ENCODE assay signal across 8 mouse cellular contexts in the genomic region with DNA sequence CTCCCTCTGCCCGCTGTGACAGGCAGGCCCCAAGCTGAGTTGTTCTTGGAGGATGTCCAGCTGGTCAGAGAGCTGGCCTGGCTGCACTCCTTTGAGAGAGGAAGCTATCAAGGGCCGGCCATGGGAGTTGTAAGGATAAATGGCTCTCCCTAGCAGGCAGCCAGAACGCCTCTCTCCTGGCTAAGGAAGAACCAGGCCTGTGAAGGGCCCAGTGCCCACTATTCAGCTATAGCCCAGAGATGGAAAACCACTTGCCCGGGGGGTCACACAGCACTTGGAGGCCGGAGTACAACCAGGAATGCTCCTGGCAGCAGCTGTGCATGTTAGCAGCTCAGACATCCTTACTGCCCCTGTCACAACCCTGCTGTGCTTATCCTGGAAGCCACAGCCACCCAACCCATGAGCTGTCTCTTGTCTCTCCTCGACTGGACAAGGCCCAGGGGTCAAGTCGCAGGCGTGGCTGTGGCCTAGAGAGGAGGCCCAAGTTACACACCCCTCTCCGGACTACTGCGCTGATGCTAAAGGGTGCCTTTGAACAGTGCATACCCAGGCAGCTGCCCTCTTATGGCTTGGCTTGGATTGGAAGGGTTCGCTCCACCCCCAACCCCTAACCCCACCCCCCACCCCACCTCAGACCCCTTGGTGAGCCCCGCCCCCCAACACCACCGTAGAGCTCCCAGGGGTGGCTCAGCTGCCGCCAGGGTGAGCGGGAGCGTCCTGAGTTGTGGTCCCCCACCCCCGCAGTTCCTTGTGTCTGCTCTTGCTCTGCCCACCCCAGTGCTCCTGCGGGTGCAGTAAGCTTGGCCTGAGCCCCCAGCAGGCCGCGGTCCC.
DNase-seq lines count a peak whose midpoint lies in the region; ATAC-seq lines count a peak whose summit lies in the region.

No protein-coding gene starts in this region.

- no peak overlapping the region for H3K4me3 ChIP-seq in intestine, embryonic 14.5 days (ENCODE audit: low read depth, low read length)
- H3K4me3 ChIP-seq in liver, embryonic 15.5 days (replicated peaks) = no peak overlapping the region

- no peak overlapping the region for H3K9ac ChIP-seq in intestine, embryonic 14.5 days (ENCODE audit: low read length)
- peak overlapping the region; percentile 28; the same call in 1 of the 2 replicates for H3K9ac ChIP-seq in liver, embryonic 15.5 days

- no peak overlapping the region for H3K27ac ChIP-seq in intestine, embryonic 14.5 days (ENCODE audit: low read depth)
- peak overlapping the region; percentile 24; the same call in 1 of the 2 replicates for H3K27ac ChIP-seq in liver, embryonic 15.5 days (replicated peaks)

- peak; percentile 51 to 57 for DNase-seq in layer of hippocampus, adult 8-10 months (ENCODE audit: low spot score in 2 of 2)
- no peak for DNase-seq in layer of hippocampus, adult 9-11 months
- DNase-seq in cerebellum, postnatal 10 days = peak; percentile 72 to 83
- DNase-seq in gastrocnemius, postnatal 25 days = peak; percentile 75
- no peak for DNase-seq in intestine, embryonic 14.5 days (ENCODE audit: low spot score)
- DNase-seq in skeletal muscle tissue, adult 2 months (ENCODE audit: low read depth, low spot score) = peak; percentile 76
- no peak for DNase-seq in left cerebral cortex, adult 9 months (ENCODE audit: low spot score in 2 of 2)

- H3K9me3 ChIP-seq in intestine, embryonic 14.5 days (ENCODE audit: control insufficient read depth, low read length) = no peaks in the 10 kb centered on the region
- H3K9me3 ChIP-seq in liver, embryonic 15.5 days (replicated peaks) = no peaks in the 10 kb centered on the region

- peak overlapping the region; percentile 41 for H3K4me2 ChIP-seq in intestine, embryonic 14.5 days (ENCODE audit: low read length)
- peak overlapping the region; percentile 45 for H3K4me2 ChIP-seq in liver, embryonic 15.5 days

- H3K36me3 ChIP-seq in intestine, embryonic 14.5 days (ENCODE audit: control insufficient read depth, insufficient read depth, low read length) = no peaks in the 10 kb centered on the region
- peaks cover 11% of the 10 kb centered on the region; the same call in 1 of the 2 replicates for H3K36me3 ChIP-seq in liver, embryonic 15.5 days (replicated peaks)

- H3K4me1 ChIP-seq in intestine, embryonic 14.5 days (replicated peaks; ENCODE audit: control insufficient read depth, insufficient read depth, low read length) = peaks cover 54% of the 10 kb centered on the region
- peaks cover 99% of the 10 kb centered on the region for H3K4me1 ChIP-seq in liver, embryonic 15.5 days (replicated peaks)

- ATAC-seq in intestine, embryonic 14.5 days (replicated peaks; ENCODE audit: low FRiP score, low TSS enrichment, low read depth) = 0 out of 2 replicates have a peak, but pooled peaks have one; percentile 10
- 0 out of 2 replicates have a peak, but pooled peaks have one; percentile 7 for ATAC-seq in liver, embryonic 15.5 days (ENCODE audit: insufficient read depth)

- H3K27me3 ChIP-seq in intestine, embryonic 14.5 days (replicated peaks; ENCODE audit: control insufficient read depth, insufficient read depth, low read length) = no peaks in the 10 kb centered on the region
- H3K27me3 ChIP-seq in liver, embryonic 15.5 days = no peaks in the 10 kb centered on the region

- 13% methylated on average over 19 of the region's 20 CpGs for WGBS in intestine, embryonic 14.5 days
- WGBS in liver, embryonic 15.5 days (ENCODE audit: insufficient replicate concordance) = 20% methylated on average over 20 of the region's 20 CpGs

Comparison
In these comparisons a context has a peak if more than half of its experiments do, and no peak if none do; other contexts are left out.
1. DNase-seq: peak in layer of hippocampus, adult 8-10 months (2 of 2), cerebellum, postnatal 10 days (2 of 2), gastrocnemius, postnatal 25 days (single experiment) and skeletal muscle tissue, adult 2 months (single experiment); none in layer of hippocampus, adult 9-11 months (single experiment), intestine, embryonic 14.5 days (single experiment) and left cerebral cortex, adult 9 months (0 of 2).